Mouse (Mus musculus) limb, embryonic 13.5 days (tissue): ENCODE data around the gene Frmd4a. TPM values are rescaled to one million over a fixed set of nuclear protein-coding genes. Genes with fewer than 3 reads are reported as not detected.

Source experiments
- ATAC-seq: fragments of 200-750 bp; cut with Nextera tagmentation; 2 replicates; pipeline ENCODE4 v1.8.0; 2017; ENCODE audit warnings: low read depth, moderate number of reproducible peaks, moderate TSS enrichment; ENCODE audit not compliant: low FRiP score
- H3K27ac ChIP-seq: fragments of 300-500 bp; sonication (generic); 2 replicates; pipeline ENCODE4 v1.5.1; 2015; ENCODE audit warnings: inconsistent platforms, mild to moderate bottlenecking, moderate library complexity
- H3K27me3 ChIP-seq: fragments of 300-500 bp; sonication (generic); 2 replicates; pipeline ENCODE4 v1.6.1; 2015; ENCODE audit warnings: mild to moderate bottlenecking, inconsistent platforms
- H3K36me3 ChIP-seq: fragments of 300-500 bp; sonication (generic); 2 replicates; pipeline ENCODE4 v1.6.1; 2015; ENCODE audit warnings: inconsistent platforms, mild to moderate bottlenecking, moderate library complexity
- H3K4me1 ChIP-seq: fragments of 300-500 bp; sonication (generic); 2 replicates; pipeline ENCODE4 v1.6.1; 2015; ENCODE audit warnings: inconsistent platforms
- H3K4me2 ChIP-seq: fragments of 300-500 bp; sonication (generic); replicated peaks from 2 replicates; pipeline ENCODE4 v1.6.1; 2015; ENCODE audit warnings: inconsistent platforms, mild to moderate bottlenecking, moderate library complexity
- H3K4me3 ChIP-seq: fragments of 300-500 bp; sonication (generic); 2 replicates; pipeline ENCODE4 v1.5.1; 2015; ENCODE audit warnings: moderate library complexity, mild to moderate bottlenecking, inconsistent platforms
- H3K9ac ChIP-seq: fragments of 300-500 bp; sonication (generic); 2 replicates; pipeline ENCODE4 v1.6.1; 2015; ENCODE audit warnings: mild to moderate bottlenecking, inconsistent platforms
- H3K9me3 ChIP-seq: fragments of 300-500 bp; sonication (generic); 2 replicates; pipeline ENCODE4 v1.6.1; 2016; ENCODE audit warnings: inconsistent platforms
- WGBS: fragments of 180-500 bp; shearing (Covaris S2); methylation state at CpG from one replicate; pipeline ENCODE4 v1.1.7; 2015; 5-methylcytosine and 5-hydroxymethylcytosine counted together
- polyA plus RNA-seq: library from polyadenylated mRNA; unstranded; fragments of >200 nt; fragmentation: Nextera tagmentation; extraction: Ambion mirVana; gene quantifications from 2 replicates; pipeline ENCODE4 v1.2.1, GENCODE M21; 2015

Gene Frmd4a
- polyA plus RNA-seq, 1 experiment from 2014 or later, result 68.1 TPM

GRCm38 (mm10) chr2:4071831-4072230 lies 54.3 kb downstream of the Frmd4a start:
- H3K27me3 ChIP-seq, result no peaks in the 10 kb centered on the region
- H3K9me3 ChIP-seq, result no peaks in the 10 kb centered on the region
- H3K36me3 ChIP-seq, result no peaks in the 10 kb centered on the region
- ATAC-seq, result no peak
- H3K27ac ChIP-seq, result no peak overlapping the region
- no peaks in the 10 kb centered on the region for H3K4me1 ChIP-seq
- no peak overlapping the region for H3K4me2 ChIP-seq
- WGBS, result 33% methylated on average over 7 of the region's 7 CpGs
- H3K9ac ChIP-seq, result no peak overlapping the region
- no peak overlapping the region for H3K4me3 ChIP-seq

- H3K27me3 ChIP-seq, result no peaks in the 10 kb centered on the region
- no peak for ATAC-seq
- no peak overlapping the region for H3K27ac ChIP-seq
- H3K4me3 ChIP-seq, result no peak overlapping the region
- no peak overlapping the region for H3K9ac ChIP-seq
- no peaks in the 10 kb centered on the region for H3K9me3 ChIP-seq
- H3K36me3 ChIP-seq, result no peaks in the 10 kb centered on the region
- H3K4me1 ChIP-seq, result no peaks in the 10 kb centered on the region
- no peak overlapping the region for H3K4me2 ChIP-seq
- 71% methylated on average over 6 of the region's 6 CpGs for WGBS
Measured at GRCm38 (mm10) chr2:4083877-4084276, 66.4 kb downstream of the Frmd4a start.

- 89% methylated on average over 1 of the region's 1 CpGs for WGBS
- H3K9ac ChIP-seq, result no peak overlapping the region
- H3K9me3 ChIP-seq, result no peaks in the 10 kb centered on the region
- H3K4me1 ChIP-seq, result peaks cover 4% of the 10 kb centered on the region
- H3K4me2 ChIP-seq, result no peak overlapping the region
- no peak overlapping the region for H3K4me3 ChIP-seq
- no peak overlapping the region for H3K27ac ChIP-seq
- no peaks in the 10 kb centered on the region for H3K27me3 ChIP-seq
- ATAC-seq, result no peak
- H3K36me3 ChIP-seq, result no peaks in the 10 kb centered on the region
Measured at GRCm38 (mm10) chr2:4097601-4098000, 80.1 kb downstream of the Frmd4a start.

- WGBS, result 70% methylated on average over 8 of the region's 8 CpGs
- H3K4me2 ChIP-seq, result no peak overlapping the region
- no peak overlapping the region for H3K9ac ChIP-seq
- no peaks in the 10 kb centered on the region for H3K36me3 ChIP-seq
- no peak for ATAC-seq
- H3K9me3 ChIP-seq, result no peaks in the 10 kb centered on the region
- H3K4me3 ChIP-seq, result no peak overlapping the region
- peaks cover 4% of the 10 kb centered on the region for H3K4me1 ChIP-seq
- no peaks in the 10 kb centered on the region for H3K27me3 ChIP-seq
- no peak overlapping the region for H3K27ac ChIP-seq
Measured at GRCm38 (mm10) chr2:4098948-4099776, 81.6 kb downstream of the Frmd4a start.

DNA sequence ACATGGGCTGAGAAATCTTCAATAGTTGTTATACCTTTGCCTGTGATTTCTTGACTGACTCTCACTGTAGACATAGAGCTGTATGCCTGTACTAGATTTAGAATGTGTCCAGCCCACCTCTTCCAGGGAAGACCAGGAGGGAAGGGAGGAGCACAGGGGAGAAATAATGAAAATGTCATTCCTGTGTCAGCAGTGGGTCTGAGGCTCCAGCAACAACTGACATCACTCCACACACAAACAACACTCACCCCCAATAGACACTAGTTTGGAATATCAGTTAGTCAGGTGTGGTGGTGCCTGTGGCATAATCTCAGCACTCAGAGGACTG lies 82.2 kb downstream of the Frmd4a start:
- Histone ChIP-seq H3K4me3 (no peak overlapping the region), H3K9me3 (no peaks in the 10 kb centered on the region), H3K36me3 (no peaks in the 10 kb centered on the region), H3K4me1 (peaks cover 4% of the 10 kb centered on the region), H3K4me2 (no peak overlapping the region), H3K27me3 (no peaks in the 10 kb centered on the region), H3K27ac (no peak overlapping the region), H3K9ac (no peak overlapping the region)
- no peak for ATAC-seq

GRCm38 (mm10) chr2:4101370-4101769 lies 83.9 kb downstream of the Frmd4a start:
- no peaks in the 10 kb centered on the region for H3K27me3 ChIP-seq
- 82% methylated on average over 2 of the region's 2 CpGs for WGBS
- ATAC-seq, result no peak
- no peaks in the 10 kb centered on the region for H3K36me3 ChIP-seq
- H3K4me1 ChIP-seq, result peaks cover 4% of the 10 kb centered on the region
- no peaks in the 10 kb centered on the region for H3K9me3 ChIP-seq
- H3K9ac ChIP-seq, result no peak overlapping the region
- no peak overlapping the region for H3K4me2 ChIP-seq
- H3K27ac ChIP-seq, result no peak overlapping the region
- no peak overlapping the region for H3K4me3 ChIP-seq

DNA sequence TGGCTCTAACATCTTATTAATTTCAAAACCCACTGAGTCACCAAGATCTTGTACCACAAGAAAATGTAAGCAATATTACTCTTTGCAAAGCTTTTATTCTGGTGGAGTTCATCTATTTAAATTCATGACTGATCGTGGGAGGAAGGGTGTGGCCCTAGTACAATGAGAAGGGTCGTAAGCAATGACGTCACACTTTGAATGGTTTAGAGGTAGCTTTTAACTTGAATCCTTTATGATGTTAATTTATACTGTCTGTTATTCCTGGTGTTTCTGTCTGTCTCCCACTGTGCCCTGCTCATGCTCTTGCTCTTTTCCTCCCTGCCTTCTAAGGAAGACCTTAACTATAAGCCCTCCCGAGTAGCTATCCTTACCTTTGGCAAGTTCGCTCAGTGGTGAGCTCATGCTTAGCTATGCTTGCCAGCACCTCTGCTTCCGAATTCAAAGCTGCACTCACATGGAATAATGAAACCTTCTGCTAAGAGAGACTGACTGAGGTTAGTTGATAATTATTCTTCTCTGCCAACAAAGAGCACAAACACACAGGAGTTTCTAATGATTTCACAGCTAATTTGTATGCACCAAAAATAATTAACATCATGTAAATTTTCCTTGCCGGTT lies 95.9 kb downstream of the Frmd4a start:
- no peaks in the 10 kb centered on the region for H3K4me1 ChIP-seq
- H3K4me3 ChIP-seq, result no peak overlapping the region
- H3K9ac ChIP-seq, result no peak overlapping the region
- no peak overlapping the region for H3K4me2 ChIP-seq
- no peaks in the 10 kb centered on the region for H3K36me3 ChIP-seq
- H3K9me3 ChIP-seq, result no peaks in the 10 kb centered on the region
- ATAC-seq, result no peak
- H3K27me3 ChIP-seq, result no peaks in the 10 kb centered on the region
- WGBS, result 82% methylated on average over 7 of the region's 7 CpGs
- H3K27ac ChIP-seq, result no peak overlapping the region

- Histone ChIP-seq H3K36me3 (no peaks in the 10 kb centered on the region), H3K4me1 (no peaks in the 10 kb centered on the region), H3K27me3 (no peaks in the 10 kb centered on the region), H3K27ac (no peak overlapping the region), H3K4me3 (no peak overlapping the region), H3K4me2 (no peak overlapping the region), H3K9me3 (no peaks in the 10 kb centered on the region), H3K9ac (no peak overlapping the region)
- WGBS, result 38% methylated on average over 9 of the region's 9 CpGs
- ATAC-seq, result no peak
Measured at GRCm38 (mm10) chr2:4119678-4120458, 102.4 kb downstream of the Frmd4a start.

DNA sequence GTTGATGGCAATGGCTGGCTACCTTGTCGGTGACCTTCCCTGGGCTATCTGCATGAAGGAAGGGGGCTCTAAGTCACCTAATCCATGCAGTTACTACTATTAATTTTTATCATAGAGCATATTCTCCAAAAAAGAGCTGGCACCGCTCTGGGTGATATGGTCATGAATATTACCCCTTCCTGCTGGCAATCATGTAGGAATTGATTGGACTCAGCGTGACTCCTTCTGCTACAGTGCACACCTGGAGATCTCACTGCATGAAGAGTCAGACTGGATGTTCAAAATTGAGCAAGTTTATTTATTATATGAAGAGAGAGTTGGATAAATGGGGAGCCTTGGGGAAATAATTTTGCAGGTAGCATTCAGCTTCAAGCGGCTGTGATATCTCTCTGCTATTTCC lies 113.7 kb downstream of the Frmd4a start:
- Histone ChIP-seq H3K4me1 (no peaks in the 10 kb centered on the region), H3K36me3 (no peaks in the 10 kb centered on the region), H3K27me3 (no peaks in the 10 kb centered on the region), H3K4me3 (no peak overlapping the region), H3K9me3 (no peaks in the 10 kb centered on the region), H3K27ac (no peak overlapping the region), H3K9ac (no peak overlapping the region), H3K4me2 (no peak overlapping the region)
- ATAC-seq, result no peak
- WGBS, result 87% methylated on average over 4 of the region's 4 CpGs

- H3K4me3 ChIP-seq, result no peak overlapping the region
Measured at GRCm38 (mm10) chr2:4137493-4137892, 120.0 kb downstream of the Frmd4a start.

GRCm38 (mm10) chr2:4142221-4142950 lies 124.9 kb downstream of the Frmd4a start:
- Histone ChIP-seq H3K4me3 (no peak overlapping the region), H3K9ac (no peak overlapping the region), H3K4me2 (no peak overlapping the region), H3K9me3 (no peaks in the 10 kb centered on the region), H3K27me3 (no peaks in the 10 kb centered on the region), H3K27ac (no peak overlapping the region), H3K4me1 (peaks cover 3% of the 10 kb centered on the region; the same call in 1 of the 2 replicates), H3K36me3 (no peaks in the 10 kb centered on the region)
- 65% methylated on average over 4 of the region's 4 CpGs for WGBS
- ATAC-seq, result no peak

More at GRCm38 (mm10) chr2:4137493-4137892, 120.0 kb downstream of the Frmd4a start:
- Histone ChIP-seq H3K9ac (no peak overlapping the region), H3K4me2 (no peak overlapping the region), H3K27me3 (no peaks in the 10 kb centered on the region), H3K36me3 (no peaks in the 10 kb centered on the region), H3K4me1 (no peaks in the 10 kb centered on the region), H3K27ac (no peak overlapping the region), H3K9me3 (no peaks in the 10 kb centered on the region)
- WGBS, result 86% methylated on average over 3 of the region's 3 CpGs
- ATAC-seq, result no peak

DNA sequence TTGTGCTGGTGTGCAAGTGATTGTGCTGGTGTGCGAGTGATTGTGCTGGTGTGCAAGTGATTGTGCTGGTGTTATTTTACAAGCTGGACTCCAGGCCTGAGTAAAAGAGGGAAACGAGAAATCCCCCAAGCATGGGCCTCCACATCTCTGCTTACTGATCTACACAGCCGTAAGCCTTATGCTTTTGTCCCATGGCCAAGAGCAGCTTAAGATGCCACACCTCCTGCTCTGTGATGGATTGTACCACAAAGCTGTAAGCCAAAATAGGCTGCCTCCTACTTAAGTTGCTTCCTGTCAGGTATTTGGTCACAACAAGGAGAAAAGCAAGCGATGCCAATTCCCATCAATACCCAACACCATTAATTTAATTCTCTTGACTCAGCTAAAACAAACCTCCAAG lies 126.9 kb downstream of the Frmd4a start:
- WGBS, result 81% methylated on average over 4 of the region's 4 CpGs
- H3K36me3 ChIP-seq, result no peaks in the 10 kb centered on the region

More for the DNA sequence above, 126.9 kb downstream of the Frmd4a start:
- H3K4me1 ChIP-seq, result peaks cover 10% of the 10 kb centered on the region
- no peak overlapping the region for H3K4me3 ChIP-seq
- H3K4me2 ChIP-seq, result no peak overlapping the region
- H3K9me3 ChIP-seq, result no peaks in the 10 kb centered on the region
- H3K27ac ChIP-seq, result no peak overlapping the region
- ATAC-seq, result no peak
- no peaks in the 10 kb centered on the region for H3K27me3 ChIP-seq
- H3K9ac ChIP-seq, result no peak overlapping the region
